Mouse (Mus musculus) erythroblast, embryonic 14.5 days (primary cell): ENCODE measurements around the gene Pip5k1c. TPM values are rescaled to one million over a fixed set of nuclear protein-coding genes. Genes with fewer than 3 reads are reported as not detected.

Experiments
- H3K27me3 ChIP-seq: 2 replicates; pipeline ENCODE4 v1.6.1; 2012; ENCODE audit warnings: inconsistent platforms; ENCODE audit not compliant: control insufficient read depth
- H3K36me3 ChIP-seq: 2 replicates; pipeline ENCODE4 v1.6.1; 2012; ENCODE audit warnings: mild to moderate bottlenecking, inconsistent platforms; ENCODE audit not compliant: control insufficient read depth
- H3K4me1 ChIP-seq: 2 replicates; pipeline ENCODE4 v1.6.1; 2012; ENCODE audit warnings: inconsistent platforms; ENCODE audit not compliant: control insufficient read depth
- H3K4me3 ChIP-seq: replicated peaks from 2 replicates; pipeline ENCODE3; 2012; ENCODE audit warnings: moderate library complexity, mild to moderate bottlenecking, inconsistent platforms
- H3K9me3 ChIP-seq: 2 replicates; pipeline ENCODE4 v1.6.1; 2012; ENCODE audit warnings: low read length, inconsistent platforms, mixed read lengths; ENCODE audit not compliant: control insufficient read depth
- GATA1 ChIP-seq: IDR thresholded peaks from 2 replicates; pipeline ENCODE4 v1.6.1; 2012; ENCODE audit warnings: low read length, inconsistent platforms, mixed read lengths
- TAL1 ChIP-seq: IDR thresholded peaks from 3 replicates; pipeline ENCODE4 v1.6.1; 2012; ENCODE audit warnings: low read length, inconsistent platforms, mixed read lengths
- polyA plus RNA-seq: library from polyadenylated mRNA; stranded (reverse); fragments of >175 nt; gene quantifications from 2 replicates; pipeline ENCODE4 v1.2.3, GENCODE M21; 2012

Pip5k1c gene
- polyA plus RNA-seq, 1 experiment = 4.5 TPM

- H3K27me3 ChIP-seq = peaks cover 46% of the 10 kb centered on the region
- peak overlapping the region; percentile 59 for H3K4me3 ChIP-seq
- no peak for TF ChIP-seq TAL1
- TF ChIP-seq GATA1 = no peak
- peaks cover 10% of the 10 kb centered on the region; the same call in 1 of the 2 replicates for H3K9me3 ChIP-seq
- peaks cover 60% of the 10 kb centered on the region for H3K4me1 ChIP-seq
- H3K36me3 ChIP-seq = peaks cover 32% of the 10 kb centered on the region
Measured at GRCm38 (mm10) chr10:81346453-81347067, 53.8 kb downstream of the Pip5k1c start.

GRCm38 (mm10) chr10:81349146-81349545 is 56.4 kb downstream of the Pip5k1c start:
- peaks cover 32% of the 10 kb centered on the region for H3K36me3 ChIP-seq
- H3K4me1 ChIP-seq = peaks cover 71% of the 10 kb centered on the region
- H3K27me3 ChIP-seq = peaks cover 20% of the 10 kb centered on the region
- H3K4me3 ChIP-seq = peak overlapping the region; percentile 97
- TF ChIP-seq GATA1 (no peak), TAL1 (no peak)
- H3K9me3 ChIP-seq = no peaks in the 10 kb centered on the region

GRCm38 (mm10) chr10:81349961-81350350 is 57.2 kb downstream of the Pip5k1c start:
- H3K9me3 ChIP-seq = no peaks in the 10 kb centered on the region
- peak overlapping the region; percentile 97 for H3K4me3 ChIP-seq
- peaks cover 32% of the 10 kb centered on the region for H3K36me3 ChIP-seq
- H3K27me3 ChIP-seq = peaks cover 12% of the 10 kb centered on the region
- peaks cover 78% of the 10 kb centered on the region for H3K4me1 ChIP-seq
- TF ChIP-seq TAL1 (no peak), GATA1 (no peak)

GRCm38 (mm10) chr10:81350351-81351063 is 57.7 kb downstream of the Pip5k1c start, which contains the start of gene Hmg20b:
Gene Hmg20b, minus strand, starts transcription at chr10:81350480.
- H3K27me3 ChIP-seq = peaks cover 7% of the 10 kb centered on the region
- H3K4me3 ChIP-seq = peak within 1 kb of the TSS; percentile 97
- TF ChIP-seq GATA1 (no peak), TAL1 (no peak)
- H3K4me1 ChIP-seq = peaks cover 82% of the 10 kb centered on the region
- H3K9me3 ChIP-seq = no peaks in the 10 kb centered on the region
- H3K36me3 ChIP-seq = peaks cover 32% of the 10 kb centered on the region

- Histone ChIP-seq H3K4me1 (peaks cover 85% of the 10 kb centered on the region), H3K4me3 (peak overlapping the region; percentile 97), H3K9me3 (no peaks in the 10 kb centered on the region), H3K27me3 (no peaks in the 10 kb centered on the region), H3K36me3 (peaks cover 22% of the 10 kb centered on the region)
- TF ChIP-seq GATA1 (0 out of 2 replicates have a peak, but pooled peaks have one; percentile 4), TAL1 (no peak)
Measured at GRCm38 (mm10) chr10:81351678-81352291, 59.0 kb downstream of the Pip5k1c start.

GRCm38 (mm10) chr10:81354738-81355477 is 62.1 kb downstream of the Pip5k1c start:
- TF ChIP-seq GATA1 (no peak), TAL1 (no peak)
- H3K4me1 ChIP-seq = peaks cover 83% of the 10 kb centered on the region
- H3K27me3 ChIP-seq = no peaks in the 10 kb centered on the region
- no peaks in the 10 kb centered on the region for H3K9me3 ChIP-seq
- H3K36me3 ChIP-seq = peaks cover 12% of the 10 kb centered on the region
- no peak overlapping the region for H3K4me3 ChIP-seq

- Histone ChIP-seq H3K36me3 (peaks cover 18% of the 10 kb centered on the region), H3K4me1 (peaks cover 87% of the 10 kb centered on the region), H3K4me3 (no peak overlapping the region), H3K27me3 (no peaks in the 10 kb centered on the region), H3K9me3 (no peaks in the 10 kb centered on the region)
- TF ChIP-seq TAL1 (no peak), GATA1 (no peak)
Measured at GRCm38 (mm10) chr10:81355533-81355932, 62.8 kb downstream of the Pip5k1c start.

- TF ChIP-seq TAL1 (no peak), GATA1 (no peak)
- H3K4me1 ChIP-seq = peaks cover 87% of the 10 kb centered on the region
- H3K4me3 ChIP-seq = peak overlapping the region; percentile 86
- no peaks in the 10 kb centered on the region for H3K27me3 ChIP-seq
- peaks cover 28% of the 10 kb centered on the region for H3K36me3 ChIP-seq
- no peaks in the 10 kb centered on the region for H3K9me3 ChIP-seq
Measured at GRCm38 (mm10) chr10:81356352-81356990, 63.7 kb downstream of the Pip5k1c start.
